Mouse (Mus musculus) lung, adult 2 months (tissue): ENCODE measurements around the gene Lrrc3c.

Experiments
- CTCF ChIP-seq: fragments of 200-500 bp; IDR thresholded peaks from 2 replicates; pipeline ENCODE4 v1.5.1; 2011; ENCODE audit warnings: mild to moderate bottlenecking, low read length, control low read depth; ENCODE audit not compliant: insufficient read depth
- POLR2A ChIP-seq: fragments of 200-500 bp; IDR thresholded peaks from 2 replicates; pipeline ENCODE4 v1.6.1; 2011; ENCODE audit warnings: low read depth, mild to moderate bottlenecking, control low read depth, low read length, borderline replicate concordance; ENCODE audit errors: extremely low read depth

DNA sequence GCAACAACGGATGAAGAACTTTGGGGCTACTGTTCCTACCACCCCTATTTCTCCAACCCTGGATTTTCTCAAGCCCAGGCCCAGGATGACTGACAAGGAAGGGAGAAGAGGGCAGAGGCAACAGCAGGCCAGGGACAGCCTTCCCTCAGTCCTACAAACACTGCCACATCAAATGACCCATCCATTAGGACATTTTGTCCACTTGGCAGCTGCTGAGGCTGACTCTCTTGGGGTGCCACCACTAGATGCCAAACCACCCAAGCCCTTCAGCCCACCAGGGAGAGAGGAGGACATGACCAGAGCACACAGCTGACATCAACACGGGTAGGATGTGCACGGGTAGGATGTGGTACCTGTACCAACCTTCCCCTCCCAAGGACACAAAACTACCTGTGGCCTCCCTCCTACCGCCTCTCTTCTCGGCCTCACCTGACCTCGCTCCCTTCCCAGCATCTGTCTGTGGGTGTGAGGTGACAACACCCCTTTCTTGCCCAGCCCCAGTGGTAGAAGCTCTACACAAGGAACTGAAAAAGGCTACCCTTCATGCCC lies 13.4 kb upstream of the Lrrc3c start:
- TF ChIP-seq POLR2A (no peak), CTCF (no peak)
